Mouse (Mus musculus) heart, embryonic 12.5 days (tissue): Measurements from ENCODE around the gene Fth1. TPM values are rescaled to one million over a fixed set of nuclear protein-coding genes. Genes with fewer than 3 reads are reported as not detected.

Experiments
- ATAC-seq: fragments of 200-750 bp; cut with Nextera tagmentation; 2 replicates; pipeline ENCODE4 v1.8.0; 2017; ENCODE audit warnings: moderate TSS enrichment, moderate library complexity; ENCODE audit not compliant: insufficient number of reproducible peaks, low FRiP score
- H3K27ac ChIP-seq: fragments of 300-500 bp; sonication (generic); 2 replicates; pipeline ENCODE4 v1.5.1; 2016; ENCODE audit warnings: mild to moderate bottlenecking, moderate library complexity; ENCODE audit not compliant: poor library complexity, severe bottlenecking
- H3K27me3 ChIP-seq: fragments of 300-500 bp; sonication (generic); replicated peaks from 2 replicates; pipeline ENCODE4 v1.6.1; 2016; ENCODE audit warnings: mild to moderate bottlenecking, moderate library complexity
- H3K36me3 ChIP-seq: fragments of 300-500 bp; sonication (generic); 2 replicates; pipeline ENCODE4 v1.6.1; 2016; ENCODE audit warnings: mild to moderate bottlenecking, moderate library complexity
- H3K4me1 ChIP-seq: fragments of 300-500 bp; sonication (generic); replicated peaks from 2 replicates; pipeline ENCODE4 v1.6.1; 2016; ENCODE audit warnings: mild to moderate bottlenecking
- H3K4me2 ChIP-seq: fragments of 300-500 bp; sonication (generic); 2 replicates; pipeline ENCODE4 v1.6.1; 2016; ENCODE audit warnings: mild to moderate bottlenecking, moderate library complexity
- H3K4me3 ChIP-seq: fragments of 300-500 bp; sonication (generic); 2 replicates; pipeline ENCODE4 v1.5.1; 2016; ENCODE audit warnings: mild to moderate bottlenecking
- H3K9ac ChIP-seq: fragments of 300-500 bp; sonication (generic); 2 replicates; pipeline ENCODE4 v1.6.1; 2016; ENCODE audit warnings: mild to moderate bottlenecking, moderate library complexity
- H3K9me3 ChIP-seq: fragments of 300-500 bp; sonication (generic); replicated peaks from 2 replicates; pipeline ENCODE4 v1.6.1; 2016; ENCODE audit warnings: mild to moderate bottlenecking, moderate library complexity
- WGBS: fragments of 180-500 bp; shearing (Covaris S2); methylation state at CpG from one replicate; pipeline ENCODE4 v1.1.7; 2016; 5-methylcytosine and 5-hydroxymethylcytosine counted together
- polyA plus RNA-seq: library from polyadenylated mRNA; unstranded; fragments of >200 nt; fragmentation: Nextera tagmentation; extraction: Ambion mirVana; gene quantifications from 2 replicates; pipeline ENCODE4 v1.2.1, GENCODE M21; 2016

Gene Fth1
- polyA plus RNA-seq, 1 experiment from 2014 or later, result 2,412 TPM

- whole genome bisulfite sequencing, result 90% methylated on average over 2 of the region's 2 CpGs
- Histone ChIP-seq H3K36me3 (peaks cover 61% of the 10 kb centered on the region), H3K4me1 (peaks cover 22% of the 10 kb centered on the region), H3K4me3 (no peak overlapping the region), H3K9me3 (no peaks in the 10 kb centered on the region), H3K27ac (no peak overlapping the region), H3K27me3 (no peaks in the 10 kb centered on the region), H3K4me2 (no peak overlapping the region), H3K9ac (no peak overlapping the region)
- ATAC-seq, result no peak
These were observed 49.3 kb downstream of the Fth1 start for GRCm38 (mm10) chr19:10029746-10030145.

DNA sequence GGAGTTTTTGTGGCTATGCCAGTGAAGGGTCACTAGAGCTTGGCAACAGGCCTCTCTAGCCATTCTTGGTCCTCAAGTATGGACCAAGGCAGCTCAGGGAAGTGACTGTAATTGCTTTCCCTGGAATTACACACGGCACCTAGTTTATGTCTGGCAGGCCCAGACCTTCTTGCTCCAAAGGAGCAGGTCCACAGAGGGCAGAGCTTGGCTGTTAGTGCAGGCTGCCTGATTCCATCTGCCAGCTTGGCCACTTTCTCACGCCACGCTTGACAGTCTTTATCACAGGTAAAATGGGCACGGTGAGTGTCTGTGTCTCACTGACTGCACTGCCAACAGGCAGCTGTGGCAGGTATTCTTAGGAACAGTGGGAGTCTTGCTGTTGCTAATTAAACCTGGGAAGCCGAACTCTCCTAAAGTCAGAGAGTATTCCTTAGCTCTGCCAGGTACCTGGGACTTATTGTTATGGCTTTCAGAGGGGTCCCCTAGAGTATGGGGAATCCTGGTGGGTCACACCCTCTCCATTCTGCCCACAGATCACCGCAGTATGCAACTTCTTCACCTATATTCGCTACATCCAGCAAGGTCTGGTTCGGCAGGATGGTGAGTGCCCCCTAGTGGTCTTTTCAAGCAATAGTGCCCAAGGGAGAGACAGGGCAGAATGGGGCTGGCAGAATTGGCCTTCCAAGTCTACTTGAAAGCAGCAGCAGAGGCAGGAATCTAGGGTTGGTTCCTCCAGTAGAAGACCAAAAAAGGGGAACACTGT lies 53.0 kb downstream of the Fth1 start:
- ATAC-seq, result no peak
- no peaks in the 10 kb centered on the region for H3K27me3 ChIP-seq
- no peak overlapping the region for H3K4me2 ChIP-seq
- no peak overlapping the region for H3K27ac ChIP-seq
- H3K4me1 ChIP-seq, result peaks cover 15% of the 10 kb centered on the region
- 40% methylated on average over 8 of the region's 8 CpGs for WGBS
- no peak overlapping the region for H3K4me3 ChIP-seq
- no peak overlapping the region for H3K9ac ChIP-seq
- peaks cover 49% of the 10 kb centered on the region for H3K36me3 ChIP-seq
- H3K9me3 ChIP-seq, result no peaks in the 10 kb centered on the region

DNA sequence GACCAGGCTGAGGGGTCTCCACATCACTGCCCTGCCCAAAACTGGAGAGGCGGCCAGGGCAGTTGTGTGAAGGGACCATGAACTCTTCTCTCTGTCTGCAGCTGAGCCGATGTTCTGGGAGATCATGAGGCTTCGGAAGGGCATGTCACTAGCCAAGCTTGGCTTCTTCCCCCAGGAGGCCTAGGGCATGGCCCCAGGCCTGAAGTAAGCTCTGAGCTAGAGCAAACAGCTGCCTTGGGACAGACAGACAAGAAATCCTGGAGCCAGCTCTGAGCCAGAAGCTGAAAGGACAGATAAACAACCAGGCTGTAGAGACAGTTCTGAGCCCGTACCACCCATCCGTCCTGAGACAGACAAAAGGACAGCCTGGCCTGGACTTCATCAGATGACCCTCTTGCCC lies 54.0 kb downstream of the Fth1 start:
- Histone ChIP-seq H3K4me1 (peaks cover 24% of the 10 kb centered on the region), H3K9ac (no peak overlapping the region), H3K9me3 (no peaks in the 10 kb centered on the region), H3K4me2 (no peak overlapping the region), H3K27ac (no peak overlapping the region), H3K4me3 (no peak overlapping the region), H3K36me3 (peaks cover 40% of the 10 kb centered on the region), H3K27me3 (no peaks in the 10 kb centered on the region)
- no peak for ATAC-seq
- 84% methylated on average over 5 of the region's 5 CpGs for WGBS

Other genes with a start within 250 kb of the Fth1 start
- not detected in 2 replicates for gene Scgb2a2, start 133.0 kb upstream of the Fth1 start, polyA plus RNA-seq
- 82.2 and 83.0 TPM in 2 replicates for gene Incenp, start 81.0 kb upstream of the Fth1 start, polyA plus RNA-seq
- gene Best1, start 21.0 kb downstream of the Fth1 start, polyA plus RNA-seq, result 0.32 and 0.34 TPM in 2 replicates
- gene Rab3il1, start 21.1 kb downstream of the Fth1 start, polyA plus RNA-seq, result 38.0 and 39.7 TPM in 2 replicates
- gene Fads3, start 61.0 kb downstream of the Fth1 start, polyA plus RNA-seq, result 40.7 and 45.2 TPM in 2 replicates
- 64.2 and 66.7 TPM in 2 replicates for gene Fads2, start 121.1 kb downstream of the Fth1 start, polyA plus RNA-seq
- 72.1 and 75.0 TPM in 2 replicates for gene Fads1, start 202.3 kb downstream of the Fth1 start, polyA plus RNA-seq
- gene Tmem258, start 223.4 kb downstream of the Fth1 start, polyA plus RNA-seq, result 389 TPM in 2 replicates
- 59.2 and 59.3 TPM in 2 replicates for gene Fen1, start 223.6 kb downstream of the Fth1 start, polyA plus RNA-seq